Mouse (Mus musculus): ENCODE measurements around the gene Plekhg1.

GRCm38 (mm10) chr10:3873467-3873866 is 133.3 kb downstream of the Plekhg1 start:
- TF ChIP-seq CTCF (conservative IDR thresholded peaks at IDR 0.05; ENCODE audit: insufficient read depth, insufficient read length, low read depth, low read length) (no peak), POLR2A (IDR thresholded peaks at IDR 0.05; ENCODE audit: low read depth, low read length) (no peak)

Data from kidney, adult 2 months (tissue).